Mouse (Mus musculus): ENCODE results near the gene AC109138.7. TPM values are rescaled to one million over a fixed set of nuclear protein-coding genes. Genes with fewer than 3 reads are reported as not detected.
A peak's percentile ranks its signal among the peaks of the same experiment; 100 is the strongest.

Gene AC109138.7
- polyA plus RNA-seq, 1 experiment from 2014 or later, result not detected

DNA sequence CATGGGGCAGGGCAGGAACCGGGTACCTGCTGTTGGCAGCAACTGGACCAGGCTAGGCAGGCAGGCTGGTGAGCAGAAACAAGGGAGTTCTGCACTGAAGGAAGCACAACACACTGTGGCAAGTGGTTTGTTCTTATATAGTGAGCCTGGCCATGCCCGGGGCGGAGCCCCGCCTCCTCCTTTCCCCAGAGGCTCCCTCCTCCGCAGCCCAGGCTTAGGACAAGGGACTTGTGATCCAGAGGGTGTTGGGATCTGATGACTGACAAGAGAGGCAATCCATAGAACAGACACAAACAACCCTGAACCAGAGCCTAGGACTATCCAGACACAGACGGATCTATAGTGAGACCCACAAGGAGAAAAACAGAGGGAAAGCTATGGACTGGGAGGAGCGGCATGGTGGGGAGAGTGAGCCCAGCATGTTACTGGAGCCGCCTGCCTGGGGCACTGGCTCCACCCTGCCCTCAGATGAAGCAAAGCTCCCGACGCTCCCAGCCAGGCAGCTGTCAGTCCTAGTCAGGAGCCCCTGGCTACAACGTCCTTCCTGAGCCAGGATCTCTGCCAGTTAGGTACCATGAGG lies 38.7 kb upstream of the AC109138.7 start, which contains the start of gene Carns1:
Carns1 (minus strand) TSS at position 112 of the 580 bp plus-strand sequence.
- Histone ChIP-seq H3K9ac (ENCODE audit: low read depth, low read length) (peak within 1 kb of the TSS; percentile 48), H3K36me3 (ENCODE audit: control insufficient read depth, insufficient read depth, low read length) (no peaks in the 10 kb centered on the region), H3K27me3 (replicated peaks; ENCODE audit: control insufficient read depth, insufficient read depth, low read length) (no peaks in the 10 kb centered on the region), H3K4me1 (ENCODE audit: control insufficient read depth, insufficient read depth, low read length) (peaks cover 15% of the 10 kb centered on the region), H3K27ac (ENCODE audit: low read length) (no peak within 1 kb of the TSS), H3K4me3 (ENCODE audit: low read length) (peak within 1 kb of the TSS; percentile 3; the same call in 1 of the 2 replicates), H3K4me2 (ENCODE audit: low read depth, low read length) (peak within 1 kb of the TSS; percentile 55), H3K9me3 (ENCODE audit: control insufficient read depth, low read length) (no peaks in the 10 kb centered on the region)
- ATAC-seq, result peak; percentile 84
- 5% methylated on average over 11 of the region's 11 CpGs for WGBS

DNA sequence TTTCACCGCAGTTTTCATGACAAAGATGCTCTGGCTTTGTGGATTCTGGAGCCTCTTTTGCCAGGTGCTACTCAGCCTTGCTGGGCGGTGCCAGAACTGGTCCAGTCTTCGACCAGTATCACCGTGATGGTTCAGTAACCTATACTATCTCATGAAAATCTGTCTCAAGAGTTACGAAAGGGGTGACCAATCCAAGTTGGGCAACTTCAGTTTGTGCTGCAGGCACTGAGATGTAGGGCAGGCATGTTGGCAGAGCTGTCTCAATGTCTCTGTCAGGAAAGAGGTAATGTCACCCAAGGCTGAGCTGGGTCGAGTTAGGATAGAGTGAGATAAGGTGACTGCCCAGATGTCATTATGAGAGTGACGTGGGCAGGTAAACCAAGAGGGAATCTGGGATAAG lies 33.7 kb upstream of the AC109138.7 start:
- Histone ChIP-seq H3K9me3 (ENCODE audit: control insufficient read depth, low read length) (no peaks in the 10 kb centered on the region), H3K27me3 (replicated peaks; ENCODE audit: control insufficient read depth, insufficient read depth, low read length) (no peaks in the 10 kb centered on the region), H3K9ac (ENCODE audit: low read depth, low read length) (no peak overlapping the region), H3K27ac (ENCODE audit: low read length) (no peak overlapping the region), H3K4me3 (ENCODE audit: low read length) (no peak overlapping the region), H3K4me2 (ENCODE audit: low read depth, low read length) (no peak overlapping the region), H3K4me1 (ENCODE audit: control insufficient read depth, insufficient read depth, low read length) (peaks cover 15% of the 10 kb centered on the region), H3K36me3 (ENCODE audit: control insufficient read depth, insufficient read depth, low read length) (no peaks in the 10 kb centered on the region)
- 87% methylated on average over 7 of the region's 7 CpGs for WGBS
- no peak for ATAC-seq

DNA sequence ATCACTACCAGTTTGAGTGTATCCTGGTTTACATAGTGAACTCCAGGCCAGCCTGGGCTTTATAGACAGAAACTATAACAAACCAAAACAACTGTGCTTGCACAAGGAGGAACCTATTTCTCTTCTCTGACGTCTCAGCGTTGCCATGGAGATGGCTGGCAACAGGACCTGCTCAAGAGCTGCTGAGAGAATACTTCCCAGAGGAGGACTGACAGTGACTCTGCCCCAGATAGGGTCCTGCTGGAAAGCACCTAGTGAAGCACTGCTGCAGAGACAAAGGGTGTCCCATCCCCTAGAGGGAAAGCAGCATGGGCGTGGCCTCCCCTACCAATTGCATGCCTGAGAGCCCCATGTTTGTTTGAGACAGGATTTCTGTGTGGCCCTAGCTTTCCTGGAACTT lies 32.3 kb upstream of the AC109138.7 start:
- Histone ChIP-seq H3K36me3 (ENCODE audit: control insufficient read depth, insufficient read depth, low read length) (no peaks in the 10 kb centered on the region), H3K4me2 (ENCODE audit: low read depth, low read length) (no peak overlapping the region), H3K27me3 (replicated peaks; ENCODE audit: control insufficient read depth, insufficient read depth, low read length) (no peaks in the 10 kb centered on the region), H3K4me1 (ENCODE audit: control insufficient read depth, insufficient read depth, low read length) (peaks cover 12% of the 10 kb centered on the region), H3K4me3 (ENCODE audit: low read length) (no peak overlapping the region), H3K9me3 (ENCODE audit: control insufficient read depth, low read length) (no peaks in the 10 kb centered on the region), H3K9ac (ENCODE audit: low read depth, low read length) (no peak overlapping the region), H3K27ac (ENCODE audit: low read length) (no peak overlapping the region)
- 29% methylated on average over 3 of the region's 3 CpGs for WGBS
- peak; percentile 45; the same call in 1 of the 2 replicates for ATAC-seq

DNA sequence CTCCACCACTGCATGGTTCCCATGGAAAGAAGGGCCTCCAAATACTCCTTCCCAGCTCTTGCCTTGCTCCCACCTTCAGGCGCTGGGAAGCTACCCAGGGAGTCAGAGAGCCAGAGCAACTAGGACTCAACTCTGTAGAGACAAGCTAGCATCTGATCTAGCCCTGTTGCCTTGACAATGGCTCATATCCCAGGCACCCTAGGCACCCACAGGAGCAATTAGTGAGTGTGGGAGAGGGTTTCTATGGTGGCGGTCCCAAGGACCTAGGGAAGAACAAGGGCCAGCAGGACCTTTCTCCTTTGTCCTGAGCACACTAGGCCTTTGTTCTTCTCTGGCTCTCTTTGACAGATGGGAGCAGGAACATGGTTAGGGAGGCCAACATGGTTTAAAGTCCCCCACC lies 30.5 kb upstream of the AC109138.7 start:
- ATAC-seq, result no peak

DNA sequence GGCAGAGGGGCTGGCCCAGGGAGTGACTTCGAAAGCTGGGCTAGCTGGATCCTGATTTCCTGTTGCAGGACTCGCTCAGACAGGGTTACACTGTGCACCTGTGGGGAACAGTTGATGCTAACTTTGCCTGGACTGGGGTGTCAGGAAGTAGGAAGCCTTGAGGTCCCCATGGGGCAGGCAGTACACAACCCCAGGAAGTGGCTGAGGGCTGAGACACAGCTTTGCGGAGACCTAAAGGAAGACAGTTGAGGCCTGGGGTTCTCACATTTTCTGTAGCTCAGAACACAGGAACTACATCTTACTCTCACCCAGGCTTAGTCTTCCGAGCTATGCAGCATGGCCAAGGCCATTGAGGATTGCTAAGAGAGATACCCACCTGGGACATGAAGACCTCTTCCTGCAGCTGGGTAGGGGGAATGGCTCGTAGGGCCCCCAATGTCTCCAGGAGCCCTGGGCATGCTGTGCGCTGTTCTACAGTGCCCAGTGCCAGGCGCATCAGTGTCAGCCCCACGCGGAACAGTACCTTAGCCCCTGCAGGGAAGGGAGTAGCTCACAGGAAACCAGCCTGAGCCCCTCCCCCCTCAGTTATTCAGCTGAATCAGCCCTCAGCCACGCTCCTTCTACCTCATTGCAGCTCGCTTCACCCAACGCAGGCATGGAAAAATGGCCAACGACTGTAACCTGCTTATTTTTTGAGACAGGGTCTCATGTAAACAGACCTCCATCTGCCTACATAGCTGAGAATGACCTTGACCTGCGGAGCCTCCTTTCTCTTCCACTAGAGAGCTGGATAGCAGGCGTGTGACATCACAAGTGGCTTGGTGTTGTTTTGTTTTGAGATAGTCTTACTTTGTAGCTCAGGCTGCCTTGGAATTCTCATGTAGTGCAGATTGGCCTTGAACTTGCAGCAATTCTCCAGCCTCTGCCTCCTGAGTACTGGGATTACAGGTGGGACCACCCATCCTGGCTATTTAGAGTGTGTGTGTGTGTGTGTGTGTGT lies 28.9 kb upstream of the AC109138.7 start:
- WGBS, result 51% methylated on average over 15 of the region's 15 CpGs
- Histone ChIP-seq H3K27me3 (replicated peaks; ENCODE audit: control insufficient read depth, insufficient read depth, low read length) (no peaks in the 10 kb centered on the region), H3K27ac (ENCODE audit: low read length) (no peak overlapping the region), H3K4me1 (ENCODE audit: control insufficient read depth, insufficient read depth, low read length) (peaks cover 12% of the 10 kb centered on the region), H3K9ac (ENCODE audit: low read depth, low read length) (no peak overlapping the region), H3K9me3 (ENCODE audit: control insufficient read depth, low read length) (no peaks in the 10 kb centered on the region), H3K4me3 (ENCODE audit: low read length) (no peak overlapping the region), H3K36me3 (ENCODE audit: control insufficient read depth, insufficient read depth, low read length) (no peaks in the 10 kb centered on the region), H3K4me2 (ENCODE audit: low read depth, low read length) (no peak overlapping the region)
- 0 out of 2 replicates have a peak, but pooled peaks have one; percentile 32 for ATAC-seq

More for the DNA sequence above, 30.5 kb upstream of the AC109138.7 start:
- H3K36me3 ChIP-seq (ENCODE audit: control insufficient read depth, insufficient read depth, low read length), result no peaks in the 10 kb centered on the region
- no peak overlapping the region for H3K27ac ChIP-seq (ENCODE audit: low read length)
- H3K4me1 ChIP-seq (ENCODE audit: control insufficient read depth, insufficient read depth, low read length), result peaks cover 12% of the 10 kb centered on the region
- no peaks in the 10 kb centered on the region for H3K9me3 ChIP-seq (ENCODE audit: control insufficient read depth, low read length)
- no peak overlapping the region for H3K9ac ChIP-seq (ENCODE audit: low read depth, low read length)
- H3K4me3 ChIP-seq (ENCODE audit: low read length), result no peak overlapping the region
- no peaks in the 10 kb centered on the region for H3K27me3 ChIP-seq (replicated peaks; ENCODE audit: control insufficient read depth, insufficient read depth, low read length)
- WGBS, result 84% methylated on average over 2 of the region's 2 CpGs
- no peak overlapping the region for H3K4me2 ChIP-seq (ENCODE audit: low read depth, low read length)

DNA sequence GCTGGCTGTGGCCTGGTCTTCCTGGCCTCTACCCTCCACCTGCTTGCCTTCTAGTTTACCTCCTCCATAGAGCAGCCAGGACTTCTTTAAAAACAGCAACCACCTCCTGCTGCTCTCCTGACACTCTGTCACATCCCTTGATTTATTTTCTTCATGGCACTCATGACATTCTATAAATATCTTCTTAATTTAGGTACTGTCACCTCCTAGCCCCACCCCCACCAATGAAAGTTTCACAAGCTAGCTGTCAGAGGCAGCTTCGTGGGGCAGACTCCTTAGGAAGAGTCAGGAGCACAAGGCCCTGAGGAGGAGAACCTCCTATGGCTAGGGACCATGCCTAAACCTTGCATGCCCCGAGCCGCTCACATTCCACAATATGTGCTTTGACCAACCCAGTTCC lies 26.9 kb upstream of the AC109138.7 start:
- Histone ChIP-seq H3K4me3 (ENCODE audit: low read length) (no peak overlapping the region), H3K36me3 (ENCODE audit: control insufficient read depth, insufficient read depth, low read length) (no peaks in the 10 kb centered on the region), H3K4me1 (ENCODE audit: control insufficient read depth, insufficient read depth, low read length) (peaks cover 15% of the 10 kb centered on the region), H3K9me3 (ENCODE audit: control insufficient read depth, low read length) (no peaks in the 10 kb centered on the region), H3K4me2 (ENCODE audit: low read depth, low read length) (no peak overlapping the region), H3K9ac (ENCODE audit: low read depth, low read length) (no peak overlapping the region), H3K27me3 (replicated peaks; ENCODE audit: control insufficient read depth, insufficient read depth, low read length) (no peaks in the 10 kb centered on the region), H3K27ac (ENCODE audit: low read length) (no peak overlapping the region)
- 79% methylated on average over 3 of the region's 3 CpGs for WGBS
- ATAC-seq, result no peak

DNA sequence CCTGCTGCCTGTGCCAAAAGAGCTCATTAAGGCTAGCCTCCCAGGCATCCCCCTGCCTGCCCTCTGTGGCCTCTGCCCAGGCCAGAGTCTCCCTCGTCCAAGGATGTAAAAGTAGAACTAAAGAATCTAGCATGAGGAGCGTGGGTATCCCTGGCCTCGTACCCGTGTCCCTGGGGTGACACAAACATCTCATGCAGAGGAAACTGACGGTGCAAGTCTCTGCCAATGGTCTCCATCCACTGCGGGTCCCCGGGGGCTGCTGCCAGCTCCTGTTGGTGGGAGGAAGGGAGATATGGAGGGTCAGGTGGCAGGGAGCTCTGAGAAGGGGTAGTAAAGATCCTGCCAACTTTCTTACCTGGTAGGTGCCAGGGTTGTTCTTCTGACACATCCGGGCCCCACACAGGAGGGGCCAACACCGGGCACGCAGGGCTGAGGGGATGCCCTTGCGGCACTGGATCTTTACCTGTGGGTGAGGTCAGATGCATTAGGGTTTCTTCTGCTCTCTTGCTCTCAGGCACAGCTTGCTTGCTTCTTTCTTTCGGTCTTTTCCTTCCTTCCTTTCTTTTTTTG lies 25.0 kb upstream of the AC109138.7 start:
- no peaks in the 10 kb centered on the region for H3K9me3 ChIP-seq (ENCODE audit: control insufficient read depth, low read length)
- H3K4me1 ChIP-seq (ENCODE audit: control insufficient read depth, insufficient read depth, low read length), result peaks cover 27% of the 10 kb centered on the region
- H3K4me2 ChIP-seq (ENCODE audit: low read depth, low read length), result no peak overlapping the region
- no peak overlapping the region for H3K4me3 ChIP-seq (ENCODE audit: low read length)
- H3K27ac ChIP-seq (ENCODE audit: low read length), result no peak overlapping the region
- H3K27me3 ChIP-seq (replicated peaks; ENCODE audit: control insufficient read depth, insufficient read depth, low read length), result no peaks in the 10 kb centered on the region
- no peak for ATAC-seq
- H3K9ac ChIP-seq (ENCODE audit: low read depth, low read length), result no peak overlapping the region
- H3K36me3 ChIP-seq (ENCODE audit: control insufficient read depth, insufficient read depth, low read length), result 0 out of 2 replicates have a peak, but pooled peaks cover 6% of the 10 kb centered on the region
- 90% methylated on average over 12 of the region's 12 CpGs for WGBS

DNA sequence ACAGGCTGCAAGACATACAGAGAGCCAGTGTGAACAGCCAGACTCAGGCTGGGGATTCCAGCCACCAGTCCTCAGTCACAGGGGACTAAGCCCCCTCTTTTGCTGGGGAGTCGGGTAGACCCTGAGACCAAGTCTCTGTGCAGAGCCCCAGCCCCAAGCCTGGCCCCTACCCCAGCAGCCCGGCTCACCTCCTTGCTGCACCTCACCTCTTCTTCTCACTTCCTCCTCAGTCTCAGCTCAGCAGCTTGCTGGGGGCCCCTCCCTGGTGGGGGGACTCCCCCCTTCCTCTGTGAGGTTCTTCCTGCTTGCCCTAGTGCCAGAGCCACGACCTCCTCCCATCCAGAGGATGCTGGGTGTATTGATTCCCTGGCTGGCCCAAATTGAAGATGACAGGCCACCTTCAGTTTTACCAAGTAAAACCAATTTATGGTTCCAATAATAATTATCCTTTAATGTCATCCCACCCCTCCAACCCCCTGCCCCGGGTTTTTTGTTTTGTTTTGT lies 23.3 kb upstream of the AC109138.7 start, which contains the start of gene Tbc1d10c:
Tbc1d10c (minus strand) TSS at position 454 of the 504 bp plus-strand sequence.
- H3K27me3 ChIP-seq (replicated peaks; ENCODE audit: control insufficient read depth, insufficient read depth, low read length), result no peaks in the 10 kb centered on the region
- H3K4me3 ChIP-seq (ENCODE audit: low read length), result peak within 1 kb of the TSS; percentile 95
- H3K36me3 ChIP-seq (ENCODE audit: control insufficient read depth, insufficient read depth, low read length), result peaks cover 17% of the 10 kb centered on the region; the same call in 1 of the 2 replicates
- H3K27ac ChIP-seq (ENCODE audit: low read length), result peak within 1 kb of the TSS; percentile 97
- no peaks in the 10 kb centered on the region for H3K9me3 ChIP-seq (ENCODE audit: control insufficient read depth, low read length)
- H3K4me1 ChIP-seq (ENCODE audit: control insufficient read depth, insufficient read depth, low read length), result peaks cover 32% of the 10 kb centered on the region
- no peak for ATAC-seq
- peak within 1 kb of the TSS; percentile 74 for H3K4me2 ChIP-seq (ENCODE audit: low read depth, low read length)
- H3K9ac ChIP-seq (ENCODE audit: low read depth, low read length), result peak within 1 kb of the TSS; percentile 99
- 38% methylated on average over 4 of the region's 4 CpGs for WGBS
